Mouse (Mus musculus) thymus, adult 2 months (tissue): ENCODE measurements at regions not wholly inside any gene's neighbourhood (a gene's known extent, or its start where the extent isn't known, plus 50 kb on each side); places are given as distances from the start of the nearest gene placed in this dataset.

Experiments used
- CTCF ChIP-seq: fragments of 200-500 bp; IDR thresholded peaks from 2 replicates; pipeline ENCODE4 v1.5.1; 2012; ENCODE audit warnings: mild to moderate bottlenecking, control low read depth, low read length, moderate library complexity, borderline replicate concordance; ENCODE audit not compliant: control insufficient read depth, poor library complexity, insufficient read depth; ENCODE audit errors: extremely low read depth
- POLR2A ChIP-seq: fragments of 200-500 bp; IDR thresholded peaks from 2 replicates; pipeline ENCODE4 v1.6.1; 2012; ENCODE audit warnings: mild to moderate bottlenecking, low read length, control low read depth, moderate library complexity; ENCODE audit not compliant: control insufficient read depth, poor library complexity, insufficient read depth; ENCODE audit errors: extremely low read depth

DNA sequence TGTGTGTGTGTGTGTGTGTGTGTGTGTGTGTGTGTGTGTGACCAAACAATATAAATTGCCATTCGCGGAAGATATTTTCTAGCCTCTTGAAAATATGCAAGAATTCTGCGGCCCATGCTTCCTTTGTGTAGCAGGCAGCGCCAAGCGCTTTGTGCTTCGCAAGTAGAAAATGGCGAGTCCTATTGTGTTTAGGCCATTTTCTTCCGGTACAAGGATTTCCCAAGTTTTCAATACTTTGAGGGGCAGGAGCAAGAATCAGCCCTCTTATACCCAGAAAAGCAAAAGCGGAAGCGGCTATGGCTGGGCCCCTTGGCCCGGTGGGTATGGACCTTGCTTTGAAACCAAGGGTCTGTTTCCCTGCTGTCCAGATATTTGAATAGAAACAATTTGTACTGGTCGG is 157.4 kb upstream of the Cypt12 start:
- no peak for TF ChIP-seq CTCF
- TF ChIP-seq POLR2A: no peak
